Mouse (Mus musculus) left cerebral cortex, adult 9 months (tissue): ENCODE results near the gene Smpd2.

Experiments used
- DNase-seq, 2 experiments: peaks; one replicate each; pipeline ENCODE4 v3.0.0; 2022; ENCODE audit warnings: low spot score in 2 of 2

Smpd2 gene

DNA sequence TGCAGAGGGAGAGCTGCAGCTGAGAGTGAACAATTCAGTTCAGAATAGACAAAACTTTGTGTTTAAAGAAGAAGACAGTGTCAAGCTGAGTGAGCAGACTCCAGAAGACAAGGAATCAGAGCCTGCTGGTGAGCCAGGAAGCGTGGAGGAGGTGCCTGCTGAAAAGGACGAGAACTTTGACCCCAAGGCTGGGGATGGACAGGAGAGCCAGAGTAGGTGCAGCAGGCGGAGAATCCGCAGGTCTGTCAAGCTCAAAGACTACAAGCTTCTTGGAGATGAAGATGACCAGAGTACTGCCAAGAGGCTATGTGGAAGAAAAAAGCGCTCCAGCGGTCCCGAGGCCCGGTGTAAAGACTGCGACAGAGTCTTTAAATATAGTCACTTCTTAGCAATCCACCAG, 38.5 kb downstream of the Smpd2 start:
- DNase-seq, result no peak

DNA sequence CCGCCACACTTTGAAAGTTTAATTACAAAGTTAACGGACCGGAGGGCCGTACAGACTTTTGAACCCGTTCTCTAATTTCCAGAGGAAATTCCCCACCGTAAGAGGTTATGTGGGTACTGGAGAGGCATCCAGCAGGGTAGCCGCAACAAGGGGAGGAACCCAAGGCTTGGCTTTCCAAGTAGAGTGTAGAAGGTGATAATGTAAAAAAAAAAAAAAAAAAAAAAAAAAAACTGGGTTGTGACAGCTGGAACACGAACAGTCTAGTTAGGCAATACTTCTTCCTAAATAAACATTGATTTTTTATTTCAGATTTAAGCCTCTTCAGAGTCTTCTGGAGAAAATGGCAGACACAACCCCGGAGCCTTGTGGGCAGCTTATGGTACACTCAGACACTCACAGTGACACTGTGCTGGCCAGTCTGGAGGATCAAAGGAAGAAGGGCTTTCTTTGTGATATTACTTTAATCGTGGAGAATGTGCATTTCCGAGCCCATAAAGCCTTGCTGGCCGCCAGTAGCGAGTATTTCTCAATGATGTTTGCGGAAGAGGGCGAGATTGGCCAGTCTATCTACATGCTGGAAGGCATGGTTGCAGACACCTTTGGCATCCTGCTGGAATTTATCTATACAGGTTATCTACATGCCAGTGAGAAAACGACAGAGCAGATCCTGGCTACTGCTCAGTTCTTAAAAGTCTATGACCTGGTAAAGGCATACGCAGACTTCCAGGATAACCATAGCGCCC, 39.2 kb downstream of the Smpd2 start:
- no peak for DNase-seq

DNA sequence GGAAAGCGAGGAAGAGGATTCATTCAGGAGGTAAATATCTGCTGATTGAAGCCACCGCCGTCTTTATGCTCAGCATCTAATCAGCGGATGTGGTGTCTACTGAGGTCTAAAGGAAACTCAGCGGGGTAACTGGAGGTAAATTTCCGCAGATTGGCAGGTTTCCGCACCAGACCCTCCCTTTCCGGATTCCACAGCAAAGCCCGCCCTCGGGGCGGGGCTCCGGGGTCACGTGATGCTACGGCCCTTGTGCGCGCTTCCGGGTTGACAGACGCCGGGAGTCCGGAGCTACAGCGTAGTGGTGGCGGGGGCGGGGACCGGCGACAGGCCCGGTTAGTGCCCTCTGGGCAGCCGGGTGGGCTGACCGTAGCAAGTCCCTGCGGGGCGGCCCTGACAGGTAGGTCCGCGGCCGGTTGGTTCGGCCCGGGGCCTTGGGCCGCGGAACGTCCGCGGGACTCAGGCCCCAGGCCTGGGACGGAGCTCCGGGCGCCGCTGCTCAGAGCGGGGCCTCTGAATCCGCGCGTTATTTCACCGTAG, 40.0 kb downstream of the Smpd2 start, which contains the start of gene Zbtb24:
Gene Zbtb24 (plus strand): TSS at position 247 of the 534 bp plus-strand sequence.
- peak; percentile 83 to 95 for DNase-seq

DNA sequence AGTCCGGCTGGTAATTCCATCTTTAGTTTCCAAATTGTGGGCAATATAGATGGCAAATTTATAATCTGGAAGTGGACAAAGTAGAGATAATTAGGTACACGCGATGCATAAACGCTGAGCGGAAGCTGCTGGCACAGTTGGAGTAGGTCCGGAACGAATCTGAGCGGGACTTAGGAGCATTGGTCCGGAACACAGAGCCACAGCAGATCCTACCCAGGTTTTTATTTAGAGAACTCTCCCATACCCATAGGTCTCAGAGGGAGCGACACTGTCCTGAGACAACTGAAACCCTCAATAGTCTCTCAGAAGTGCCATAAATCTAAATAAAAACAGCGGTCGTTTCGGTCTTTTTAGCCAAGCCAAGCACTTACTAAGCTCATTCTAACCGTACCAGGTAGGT, 40.5 kb downstream of the Smpd2 start:
- DNase-seq, result peak in 1 of 2 experiments; percentile 31

DNA sequence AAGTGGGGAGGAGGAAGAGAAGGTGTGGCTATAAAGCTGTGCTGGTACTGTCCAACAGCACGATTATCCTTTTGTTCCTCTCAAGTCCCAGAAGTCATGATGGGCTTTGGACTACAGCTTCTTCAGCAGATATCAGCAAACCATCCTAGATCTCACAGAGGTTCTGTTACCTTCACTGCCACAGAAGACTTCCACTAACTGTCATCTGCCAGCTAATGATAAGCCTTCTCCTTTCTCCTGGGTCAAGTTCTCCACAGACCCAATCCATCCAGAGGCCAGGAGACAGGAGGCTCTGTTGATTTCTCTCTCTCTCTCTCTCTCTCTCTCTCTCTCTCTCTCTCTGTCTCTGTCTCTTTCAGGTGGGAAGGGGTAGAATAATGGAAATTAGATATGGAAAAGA, 42.0 kb downstream of the Smpd2 start:
- DNase-seq, result no peak
